Mouse (Mus musculus) lung, postnatal 0 days (tissue): Measurements from ENCODE around the gene Rnls. TPM values are rescaled to one million over a fixed set of nuclear protein-coding genes. Genes with fewer than 3 reads are reported as not detected.
A peak's percentile ranks its signal among the peaks of the same experiment; 100 is the strongest.

Source experiments
- ATAC-seq: fragments of 200-750 bp; cut with Nextera tagmentation; 2 replicates; pipeline ENCODE4 v1.8.0; 2017; ENCODE audit warnings: moderate library complexity
- DNase-seq: peaks from one replicate; pipeline ENCODE4 v3.0.0-alpha.2; 2016; ENCODE audit warnings: low spot score
- H3K27ac ChIP-seq: fragments of 300-500 bp; sonication (generic); 2 replicates; pipeline ENCODE4 v1.5.1; 2014; ENCODE audit warnings: antibody characterized with exemption, mild to moderate bottlenecking, low read length, mixed read lengths
- H3K27me3 ChIP-seq: fragments of 300-500 bp; sonication (generic); replicated peaks from 2 replicates; pipeline ENCODE4 v1.6.1; 2014; ENCODE audit warnings: low read length, mixed read lengths; ENCODE audit not compliant: insufficient read depth
- H3K36me3 ChIP-seq: fragments of 300-500 bp; sonication (generic); 2 replicates; pipeline ENCODE4 v1.6.1; 2014; ENCODE audit warnings: low read length, mixed read lengths; ENCODE audit not compliant: insufficient read depth
- H3K4me1 ChIP-seq: fragments of 300-500 bp; sonication (generic); 2 replicates; pipeline ENCODE4 v1.6.1; 2014; ENCODE audit warnings: antibody characterized with exemption, low read depth, low read length, mixed read lengths; ENCODE audit not compliant: insufficient read depth
- H3K4me2 ChIP-seq: fragments of 300-500 bp; sonication (generic); replicated peaks from 2 replicates; pipeline ENCODE4 v1.6.1; 2014; ENCODE audit warnings: low read depth, mild to moderate bottlenecking, low read length, moderate library complexity, mixed read lengths
- H3K4me3 ChIP-seq: fragments of 300-500 bp; sonication (generic); 2 replicates; pipeline ENCODE4 v1.5.1; 2014; ENCODE audit warnings: low read depth, low read length
- H3K9ac ChIP-seq: fragments of 300-500 bp; sonication (generic); replicated peaks from 2 replicates; pipeline ENCODE4 v1.6.1; 2014; ENCODE audit warnings: low read depth, mild to moderate bottlenecking
- H3K9me3 ChIP-seq: fragments of 300-500 bp; sonication (generic); 2 replicates; pipeline ENCODE4 v1.6.1; 2016; ENCODE audit warnings: low read length, mixed read lengths
- CTCF ChIP-seq: IDR thresholded peaks from 2 replicates; pipeline ENCODE4 v1.5.1; 2016; ENCODE audit warnings: antibody characterized with exemption, mild to moderate bottlenecking
- EP300 ChIP-seq: IDR thresholded peaks from 2 replicates; pipeline ENCODE4 v1.6.1; 2016; ENCODE audit warnings: antibody characterized with exemption, mild to moderate bottlenecking, control low read depth
- WGBS: fragments of 180-500 bp; shearing (Covaris S2); extraction: QIAGEN DNeasy Blood & Tissue Kit; methylation state at CpG from one replicate; pipeline ENCODE4 v1.1.7; 2014; 5-methylcytosine and 5-hydroxymethylcytosine counted together
- polyA plus RNA-seq: library from polyadenylated mRNA; unstranded; fragments of >200 nt; fragmentation: Nextera tagmentation; extraction: Ambion mirVana; gene quantifications from 2 replicates; pipeline ENCODE4 v1.2.1, GENCODE M21; 2015

The Rnls gene
- polyA plus RNA-seq, 1 experiment from 2014 or later, result 9.6 TPM

DNA sequence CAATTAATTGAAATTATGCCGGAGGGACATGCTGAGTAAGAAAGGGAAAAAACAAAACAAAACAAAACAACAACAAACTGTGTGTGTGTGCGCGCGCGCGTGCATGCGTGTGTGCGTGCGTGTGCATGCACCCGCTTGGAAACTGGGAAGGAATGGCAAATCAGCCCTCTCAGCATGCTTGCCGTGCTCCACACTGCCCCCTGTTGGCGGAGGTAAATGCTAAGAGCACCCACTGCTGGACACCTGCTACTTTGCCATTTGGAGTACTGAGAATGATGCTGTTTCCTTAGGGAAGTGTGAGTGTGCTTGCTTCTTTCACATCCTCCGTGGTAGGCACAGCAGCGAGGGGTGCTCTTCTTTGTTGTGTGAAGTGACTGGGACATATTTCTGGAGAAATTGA is 124.1 kb downstream of the Rnls start:
- TF ChIP-seq EP300, result no peak
- TF ChIP-seq CTCF, result peak; percentile 57

DNA sequence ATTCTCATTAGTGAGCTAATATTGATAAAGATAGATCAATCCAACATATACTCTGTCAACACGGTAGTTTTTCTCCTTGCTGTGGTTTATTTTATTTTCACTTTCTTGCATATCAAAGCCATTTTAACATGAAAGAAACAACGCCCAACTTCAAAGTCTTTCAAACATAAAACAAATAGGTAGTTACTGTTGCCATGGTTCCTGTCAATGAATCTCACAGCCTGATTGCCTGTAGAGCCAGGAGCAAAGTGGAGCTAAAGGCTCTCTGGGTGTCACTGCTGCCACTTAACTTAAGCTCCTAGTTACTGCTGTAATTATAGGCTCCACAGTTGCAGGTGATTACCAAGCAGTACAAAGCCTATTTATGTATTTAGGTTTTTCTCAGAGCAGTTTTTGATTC is 126.8 kb downstream of the Rnls start:
- ATAC-seq, result no peak

More for the DNA sequence above, 124.1 kb downstream of the Rnls start:
- ATAC-seq (no peak), DNase-seq (no peak)
- Histone ChIP-seq H3K27me3 (no peaks in the 10 kb centered on the region), H3K9me3 (no peaks in the 10 kb centered on the region), H3K4me3 (no peak overlapping the region), H3K27ac (no peak overlapping the region), H3K4me2 (no peak overlapping the region), H3K9ac (no peak overlapping the region), H3K36me3 (no peaks in the 10 kb centered on the region), H3K4me1 (no peaks in the 10 kb centered on the region)
- WGBS, result 79% methylated on average over 14 of the region's 14 CpGs

GRCm38 (mm10) chr19:33264224-33264993 is 127.7 kb downstream of the Rnls start:
- ATAC-seq (no peak), DNase-seq (no peak)
- no peak overlapping the region for H3K9ac ChIP-seq
- WGBS, result 31% methylated on average over 3 of the region's 3 CpGs
- TF ChIP-seq EP300, result no peak
- TF ChIP-seq CTCF, result no peak
- no peaks in the 10 kb centered on the region for H3K36me3 ChIP-seq
- H3K27me3 ChIP-seq, result no peaks in the 10 kb centered on the region
- no peak overlapping the region for H3K4me3 ChIP-seq
- no peak overlapping the region for H3K27ac ChIP-seq
- no peaks in the 10 kb centered on the region for H3K4me1 ChIP-seq
- no peak overlapping the region for H3K4me2 ChIP-seq
- H3K9me3 ChIP-seq, result no peaks in the 10 kb centered on the region

More for the DNA sequence above, 126.8 kb downstream of the Rnls start:
- H3K27me3 ChIP-seq, result no peaks in the 10 kb centered on the region
- no peaks in the 10 kb centered on the region for H3K4me1 ChIP-seq
- TF ChIP-seq EP300 (no peak), CTCF (no peak)
- no peaks in the 10 kb centered on the region for H3K36me3 ChIP-seq
- H3K4me2 ChIP-seq, result no peak overlapping the region
- DNase-seq, result no peak
- no peaks in the 10 kb centered on the region for H3K9me3 ChIP-seq
- H3K27ac ChIP-seq, result no peak overlapping the region
- H3K9ac ChIP-seq, result no peak overlapping the region
- WGBS, result 19% methylated on average over 2 of the region's 2 CpGs
- no peak overlapping the region for H3K4me3 ChIP-seq

DNA sequence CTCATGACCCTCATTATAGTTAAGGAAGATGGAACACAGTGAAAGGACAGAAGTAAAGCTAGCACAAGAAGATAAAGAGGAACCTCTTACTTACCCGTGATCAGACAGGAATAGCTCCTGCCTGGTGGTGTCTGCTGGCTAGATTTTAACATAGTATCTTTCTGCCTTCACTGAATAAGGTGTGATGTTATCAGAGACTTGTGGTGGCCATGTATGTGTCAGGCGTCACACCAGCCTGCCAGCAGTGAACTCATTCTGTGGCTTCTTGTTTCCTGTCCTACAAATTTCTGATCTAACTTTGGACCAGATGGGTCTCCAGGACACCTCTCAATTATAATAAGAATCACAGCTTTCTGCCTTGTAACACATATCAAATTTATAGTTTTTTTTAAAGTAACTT is 129.7 kb downstream of the Rnls start:
- Histone ChIP-seq H3K27ac (no peak overlapping the region), H3K27me3 (no peaks in the 10 kb centered on the region), H3K9ac (no peak overlapping the region), H3K9me3 (no peaks in the 10 kb centered on the region), H3K4me1 (no peaks in the 10 kb centered on the region), H3K4me3 (no peak overlapping the region), H3K36me3 (no peaks in the 10 kb centered on the region), H3K4me2 (no peak overlapping the region)
- TF ChIP-seq CTCF (no peak), EP300 (no peak)
- no peak for DNase-seq
- no peak for ATAC-seq
- 46% methylated on average over 2 of the region's 2 CpGs for WGBS

- Histone ChIP-seq H3K4me3 (no peak overlapping the region), H3K9ac (no peak overlapping the region), H3K27ac (no peak overlapping the region), H3K27me3 (no peaks in the 10 kb centered on the region), H3K36me3 (no peaks in the 10 kb centered on the region), H3K9me3 (no peaks in the 10 kb centered on the region), H3K4me1 (no peaks in the 10 kb centered on the region), H3K4me2 (no peak overlapping the region)
- DNase-seq, result no peak
- no peak for TF ChIP-seq EP300
- TF ChIP-seq CTCF, result no peak
- 57% methylated on average over 1 of the region's 1 CpGs for WGBS
- ATAC-seq, result no peak
These were observed 132.9 kb downstream of the Rnls start for GRCm38 (mm10) chr19:33259164-33259563.

- Histone ChIP-seq H3K9me3 (no peaks in the 10 kb centered on the region), H3K36me3 (no peaks in the 10 kb centered on the region), H3K4me3 (no peak overlapping the region), H3K9ac (no peak overlapping the region), H3K27me3 (no peaks in the 10 kb centered on the region), H3K27ac (no peak overlapping the region), H3K4me2 (no peak overlapping the region), H3K4me1 (no peaks in the 10 kb centered on the region)
- DNase-seq (no peak), ATAC-seq (no peak)
- 27% methylated on average over 5 of the region's 5 CpGs for WGBS
- TF ChIP-seq EP300, result no peak
- TF ChIP-seq CTCF, result no peak
These were observed 138.2 kb downstream of the Rnls start for GRCm38 (mm10) chr19:33253893-33254292.

- WGBS, result 69% methylated on average over 5 of the region's 5 CpGs
- H3K36me3 ChIP-seq, result no peaks in the 10 kb centered on the region
- no peaks in the 10 kb centered on the region for H3K27me3 ChIP-seq
- no peak overlapping the region for H3K4me3 ChIP-seq
- no peak overlapping the region for H3K4me2 ChIP-seq
- no peak overlapping the region for H3K9ac ChIP-seq
- no peak for ATAC-seq
- no peaks in the 10 kb centered on the region for H3K4me1 ChIP-seq
- no peak overlapping the region for H3K27ac ChIP-seq
- no peaks in the 10 kb centered on the region for H3K9me3 ChIP-seq
- TF ChIP-seq CTCF (no peak), EP300 (no peak)
- peak; percentile 4 for DNase-seq
These were observed 139.9 kb downstream of the Rnls start for GRCm38 (mm10) chr19:33252226-33252625.
